Mouse (Mus musculus): ENCODE data around the gene Tspan5.

The Tspan5 gene

GRCm38 (mm10) chr3:138804104-138805048 lies 62.4 kb downstream of the Tspan5 start:
- in situ Hi-C loops (cut with MboI, MseI): no loop called here

GRCm38 (mm10) chr3:138807795-138808194 lies 65.8 kb downstream of the Tspan5 start:
- in situ Hi-C loops (cut with MboI, MseI): no loop called here

- in situ Hi-C loops (cut with MboI, MseI): no loop called here
Observed at GRCm38 (mm10) chr3:138809509-138809908, 67.5 kb downstream of the Tspan5 start.

- in situ Hi-C loops (cut with MboI, MseI): no loop called here
Observed at GRCm38 (mm10) chr3:138812565-138812964, 70.6 kb downstream of the Tspan5 start.

GRCm38 (mm10) chr3:138813139-138813810 lies 71.3 kb downstream of the Tspan5 start:
- in situ Hi-C loops (cut with MboI, MseI): no loop called here

GRCm38 (mm10) chr3:138814457-138814856 lies 72.5 kb downstream of the Tspan5 start:
- in situ Hi-C loops (cut with MboI, MseI): no loop called here

- in situ Hi-C loops (cut with MboI, MseI): no loop called here
Observed at GRCm38 (mm10) chr3:138815127-138815837, 73.3 kb downstream of the Tspan5 start.

GRCm38 (mm10) chr3:138816888-138817656 lies 75.1 kb downstream of the Tspan5 start:
- in situ Hi-C loops (cut with MboI, MseI): no loop called here

GRCm38 (mm10) chr3:138819862-138820261 lies 77.9 kb downstream of the Tspan5 start:
- in situ Hi-C loops (cut with MboI, MseI): no loop called here

- in situ Hi-C loops (cut with MboI, MseI): no loop called here
Observed at GRCm38 (mm10) chr3:138820296-138820695, 78.3 kb downstream of the Tspan5 start.

GRCm38 (mm10) chr3:138821886-138822445 lies 80.0 kb downstream of the Tspan5 start:
- in situ Hi-C loops (cut with MboI, MseI): no loop called here

- in situ Hi-C loops (cut with MboI, MseI): no loop called here
Observed at GRCm38 (mm10) chr3:138823857-138824256, 81.9 kb downstream of the Tspan5 start.

- in situ Hi-C loops (cut with MboI, MseI): loop anchor here (5.0 kb wide), 1 partner anchor 103 kb away; no protein-coding TSS in a partner anchor
Observed at GRCm38 (mm10) chr3:138825296-138825695, 83.3 kb downstream of the Tspan5 start.

- in situ Hi-C loops (cut with MboI, MseI): loop anchor here (5.0 kb wide), 1 partner anchor 104 kb away; no protein-coding TSS in a partner anchor
Observed at GRCm38 (mm10) chr3:138826243-138826800, 84.3 kb downstream of the Tspan5 start.

- in situ Hi-C loops (cut with MboI, MseI): no loop called here
Observed at GRCm38 (mm10) chr3:138832827-138833517, 91.0 kb downstream of the Tspan5 start.

- in situ Hi-C loops (cut with MboI, MseI): no loop called here
Observed at GRCm38 (mm10) chr3:138834174-138834573, 92.2 kb downstream of the Tspan5 start.

GRCm38 (mm10) chr3:138836937-138837336 lies 94.9 kb downstream of the Tspan5 start:
- in situ Hi-C loops (cut with MboI, MseI): no loop called here

- in situ Hi-C loops (cut with MboI, MseI): no loop called here
Observed at GRCm38 (mm10) chr3:138837651-138838050, 95.7 kb downstream of the Tspan5 start.

GRCm38 (mm10) chr3:138839656-138840055 lies 97.7 kb downstream of the Tspan5 start:
- in situ Hi-C loops (cut with MboI, MseI): no loop called here

- in situ Hi-C loops (cut with MboI, MseI): no loop called here
Observed at GRCm38 (mm10) chr3:138841288-138841687, 99.3 kb downstream of the Tspan5 start.

Data from regulatory T cell (primary cell).